Mouse (Mus musculus) spleen, adult 2 months (tissue): ENCODE measurements around the gene Nprl3. TPM values are rescaled to one million over a fixed set of nuclear protein-coding genes. Genes with fewer than 3 reads are reported as not detected.
"Not testable (repeated sequence)": the region's sequence is repeated elsewhere in the genome, so short reads cannot be mapped to it uniquely, and the experiment has no call there.

Source experiments
- DNase-seq, 2 experiments: peaks; one replicate each; pipeline versions ENCODE4 v3.0.0 to v3.0.0-alpha.2; 2012 to 2021; ENCODE audit warnings: low spot score in 2 of 2, low read depth in 1 of 2
- H3K27ac ChIP-seq: fragments of 200-500 bp; 2 replicates; pipeline ENCODE4 v1.5.1; 2012; ENCODE audit warnings: low read length, inconsistent platforms; ENCODE audit not compliant: insufficient read depth
- H3K27me3 ChIP-seq: fragments of 200-500 bp; 2 replicates; pipeline ENCODE4 v1.6.1; 2012; ENCODE audit warnings: mild to moderate bottlenecking, moderate library complexity, low read length, inconsistent platforms; ENCODE audit not compliant: control insufficient read depth, insufficient read depth
- H3K36me3 ChIP-seq: fragments of 200-500 bp; 2 replicates; pipeline ENCODE4 v1.6.1; 2012; ENCODE audit warnings: mild to moderate bottlenecking, low read length, inconsistent platforms; ENCODE audit not compliant: control insufficient read depth, insufficient read depth
- H3K4me1 ChIP-seq: fragments of 200-500 bp; 2 replicates; pipeline ENCODE4 v1.6.1; 2011; ENCODE audit warnings: inconsistent platforms; ENCODE audit not compliant: control insufficient read depth, insufficient read depth, insufficient read length
- H3K4me3 ChIP-seq: fragments of 200-500 bp; 2 replicates; pipeline ENCODE4 v1.5.1; 2011; ENCODE audit warnings: mild to moderate bottlenecking, inconsistent platforms; ENCODE audit not compliant: insufficient read depth, insufficient read length; ENCODE audit errors: extremely low read depth
- CTCF ChIP-seq: fragments of 200-500 bp; IDR thresholded peaks from 2 replicates; pipeline ENCODE4 v1.5.1; 2011; ENCODE audit warnings: mild to moderate bottlenecking, inconsistent platforms; ENCODE audit not compliant: insufficient read depth, insufficient read length, insufficient replicate concordance; ENCODE audit errors: extremely low read depth
- POLR2A ChIP-seq: fragments of 200-500 bp; IDR thresholded peaks from 2 replicates; pipeline ENCODE4 v1.6.1; 2011; ENCODE audit warnings: low read depth, low read length, inconsistent platforms
- WGBS: fragments of 180-500 bp; shearing (Covaris S2); methylation state at CpG from one replicate; pipeline ENCODE4 v1.1.7; 2018; 5-methylcytosine and 5-hydroxymethylcytosine counted together
- polyA plus RNA-seq: library from polyadenylated mRNA; depleted of rRNA; stranded (reverse); fragments of >200 nt; gene quantifications from 2 replicates; pipeline ENCODE4 v1.2.3, GENCODE M21; 2012

Nprl3 gene
- polyA plus RNA-seq, 1 experiment: 76.9 TPM

GRCm38 (mm10) chr11:32218501-32219050 is 48.9 kb downstream of the Nprl3 start:
- H3K36me3 ChIP-seq: no peaks in the 10 kb centered on the region
- no peak for DNase-seq
- TF ChIP-seq POLR2A (no peak), CTCF (no peak)
- peaks cover 12% of the 10 kb centered on the region for H3K27me3 ChIP-seq
- H3K4me1 ChIP-seq: peaks cover 16% of the 10 kb centered on the region
- H3K4me3 ChIP-seq: no peak overlapping the region
- 87% methylated on average over 6 of the region's 6 CpGs for WGBS
- no peak overlapping the region for H3K27ac ChIP-seq

GRCm38 (mm10) chr11:32216851-32217250 is 50.7 kb downstream of the Nprl3 start:
- WGBS: 24% methylated on average over 8 of the region's 8 CpGs
- no peaks in the 10 kb centered on the region for H3K36me3 ChIP-seq
- H3K27me3 ChIP-seq: peaks cover 8% of the 10 kb centered on the region
- H3K4me3 ChIP-seq: no peak overlapping the region
- no peak overlapping the region for H3K27ac ChIP-seq
- TF ChIP-seq POLR2A (no peak), CTCF (peak; percentile 87; the same call in 1 of the 2 replicates)
- H3K4me1 ChIP-seq: peaks cover 6% of the 10 kb centered on the region
- peak; percentile 59 to 66 for DNase-seq

GRCm38 (mm10) chr11:32215372-32216162 is 51.9 kb downstream of the Nprl3 start:
- H3K36me3 ChIP-seq: no peaks in the 10 kb centered on the region
- H3K4me3 ChIP-seq: no peak overlapping the region
- DNase-seq: no peak
- peaks cover under 1% of the 10 kb centered on the region; the same call in 1 of the 2 replicates for H3K27me3 ChIP-seq
- no peak overlapping the region for H3K27ac ChIP-seq
- TF ChIP-seq POLR2A (no peak), CTCF (no peak)
- no peaks in the 10 kb centered on the region for H3K4me1 ChIP-seq
- WGBS: 95% methylated on average over 18 of the region's 18 CpGs

- Histone ChIP-seq H3K36me3 (peaks cover 6% of the 10 kb centered on the region), H3K27me3 (no peaks in the 10 kb centered on the region), H3K4me3 (no peak overlapping the region), H3K4me1 (peaks cover 3% of the 10 kb centered on the region; the same call in 1 of the 2 replicates), H3K27ac (no peak overlapping the region)
- DNase-seq: no peak
- TF ChIP-seq CTCF (no peak), POLR2A (no peak)
- 94% methylated on average over 9 of the region's 9 CpGs for WGBS
Measured at GRCm38 (mm10) chr11:32210623-32211022, 56.9 kb downstream of the Nprl3 start.

- Histone ChIP-seq H3K27me3 (no peaks in the 10 kb centered on the region), H3K4me3 (peak within 1 kb of the TSS; percentile 75), H3K36me3 (peaks cover 6% of the 10 kb centered on the region), H3K27ac (0 out of 2 replicates have a peak within 1 kb of the TSS, but pooled peaks have one; percentile 5), H3K4me1 (peaks cover 7% of the 10 kb centered on the region; the same call in 1 of the 2 replicates)
- DNase-seq: peak; percentile 93 to 94
- WGBS: under 1% methylated on average over 52 of the region's 52 CpGs
- TF ChIP-seq POLR2A (peak; percentile 47), CTCF (no peak; the same call in 1 of the 2 replicates)
Measured at GRCm38 (mm10) chr11:32205058-32205873, 62.2 kb downstream of the Nprl3 start, which contains the start of gene Snrnp25. TSS of gene Snrnp25 (plus strand) at chr11:32205415.

- no peak for DNase-seq
- no peaks in the 10 kb centered on the region for H3K27me3 ChIP-seq
- H3K27ac ChIP-seq: peak overlapping the region; percentile 62
- WGBS: 48% methylated on average over 11 of the region's 11 CpGs
- H3K4me3 ChIP-seq: no peak overlapping the region
- peaks cover 8% of the 10 kb centered on the region; the same call in 1 of the 2 replicates for H3K4me1 ChIP-seq
- no peaks in the 10 kb centered on the region for H3K36me3 ChIP-seq
- TF ChIP-seq CTCF (no peak), POLR2A (no peak)
Measured at GRCm38 (mm10) chr11:32201922-32202685, 65.4 kb downstream of the Nprl3 start.

GRCm38 (mm10) chr11:32200992-32201391 is 66.5 kb downstream of the Nprl3 start:
- H3K4me3 ChIP-seq, H3K27ac ChIP-seq, DNase-seq, H3K27me3 ChIP-seq, H3K36me3 ChIP-seq: not testable (repeated sequence)
- WGBS: 80% methylated on average over 1 of the region's 1 CpGs
- peaks cover 13% of the 10 kb centered on the region for H3K4me1 ChIP-seq
